Mouse (Mus musculus) heart, postnatal 0 days (tissue): ENCODE results near the gene Gdf1. TPM values are rescaled to one million over a fixed set of nuclear protein-coding genes. Genes with fewer than 3 reads are reported as not detected.

Experiments
- ATAC-seq: fragments of 200-750 bp; cut with Nextera tagmentation; 2 replicates; pipeline ENCODE4 v1.8.0; 2017; ENCODE audit warnings: low read depth, moderate number of reproducible peaks, moderate library complexity; ENCODE audit not compliant: insufficient read depth
- DNase-seq: peaks from one replicate; pipeline ENCODE4 v3.0.0-alpha.2; 2016; ENCODE audit warnings: low spot score
- H3K27ac ChIP-seq: fragments of 300-500 bp; sonication (generic); 2 replicates; pipeline ENCODE4 v1.5.1; 2014; ENCODE audit warnings: low read depth, mild to moderate bottlenecking
- H3K27me3 ChIP-seq: fragments of 300-500 bp; sonication (generic); 2 replicates; pipeline ENCODE4 v1.6.1; 2014; ENCODE audit warnings: low read length, mixed read lengths; ENCODE audit not compliant: control insufficient read depth, insufficient read depth
- H3K36me3 ChIP-seq: fragments of 300-500 bp; sonication (generic); replicated peaks from 2 replicates; pipeline ENCODE4 v1.6.1; 2014; ENCODE audit warnings: low read length, mixed read lengths; ENCODE audit not compliant: control insufficient read depth, insufficient read depth
- H3K4me1 ChIP-seq: fragments of 300-500 bp; sonication (generic); 2 replicates; pipeline ENCODE4 v1.6.1; 2014; ENCODE audit warnings: antibody characterized with exemption; ENCODE audit not compliant: control insufficient read depth, insufficient read depth
- H3K4me2 ChIP-seq: fragments of 300-500 bp; sonication (generic); 2 replicates; pipeline ENCODE4 v1.6.1; 2014; ENCODE audit warnings: low read depth, mild to moderate bottlenecking, low read length, moderate library complexity
- H3K4me3 ChIP-seq: fragments of 300-500 bp; sonication (generic); 2 replicates; pipeline ENCODE4 v1.5.1; 2014; ENCODE audit warnings: low read depth, low read length
- H3K9ac ChIP-seq: fragments of 300-500 bp; sonication (generic); replicated peaks from 2 replicates; pipeline ENCODE4 v1.6.1; 2014; ENCODE audit warnings: low read depth, low read length, mixed read lengths
- H3K9me3 ChIP-seq: fragments of 300-500 bp; sonication (generic); replicated peaks from 2 replicates; pipeline ENCODE4 v1.6.1; 2016; ENCODE audit warnings: low read length; ENCODE audit not compliant: control insufficient read depth
- CTCF ChIP-seq: IDR thresholded peaks from 2 replicates; pipeline ENCODE4 v1.5.1; 2016; ENCODE audit warnings: antibody characterized with exemption, control low read depth, low read depth
- EP300 ChIP-seq: IDR thresholded peaks from 2 replicates; pipeline ENCODE4 v1.6.1; 2016; ENCODE audit warnings: antibody characterized with exemption, low read depth
- WGBS: fragments of 180-500 bp; shearing (Covaris S2); extraction: QIAGEN DNeasy Blood & Tissue Kit; methylation state at CpG from one replicate; pipeline ENCODE4 v1.1.7; 2014; 5-methylcytosine and 5-hydroxymethylcytosine counted together
- polyA plus RNA-seq: library from polyadenylated mRNA; unstranded; fragments of >200 nt; fragmentation: Nextera tagmentation; extraction: Ambion mirVana; gene quantifications from 2 replicates; pipeline ENCODE4 v1.2.1, GENCODE M21; 2015
- total RNA-seq: library from RNA; depleted of rRNA; stranded (reverse); fragments of >200 nt; gene quantifications from 2 replicates; pipeline ENCODE4 v1.2.3, GENCODE M21; 2014; ENCODE audit warnings: low replicate concordance

Gdf1 gene
- total and polyA plus RNA-seq, 2 experiments from 2014 or later, result 0.20 TPM; not detected in 1

- Histone ChIP-seq H3K4me1 (no peaks in the 10 kb centered on the region), H3K27me3 (no peaks in the 10 kb centered on the region), H3K27ac (no peak overlapping the region), H3K4me3 (no peak overlapping the region), H3K9ac (no peak overlapping the region), H3K36me3 (no peaks in the 10 kb centered on the region), H3K4me2 (no peak overlapping the region), H3K9me3 (no peaks in the 10 kb centered on the region)
- TF ChIP-seq CTCF (peak; percentile 24), EP300 (no peak)
- DNase-seq (no peak), ATAC-seq (no peak)
- WGBS, result 88% methylated on average over 3 of the region's 3 CpGs
Measured at GRCm38 (mm10) chr8:70323716-70324115, 5.9 kb upstream of the Gdf1 start.

- peaks cover 12% of the 10 kb centered on the region; the same call in 1 of the 2 replicates for H3K36me3 ChIP-seq
- ATAC-seq, result no peak
- H3K4me1 ChIP-seq, result no peaks in the 10 kb centered on the region
- TF ChIP-seq EP300, result no peak
- no peak for TF ChIP-seq CTCF
- peaks cover 11% of the 10 kb centered on the region; the same call in 1 of the 2 replicates for H3K27me3 ChIP-seq
- H3K27ac ChIP-seq, result no peak overlapping the region
- H3K4me3 ChIP-seq, result no peak overlapping the region
- no peak for DNase-seq
- H3K9me3 ChIP-seq, result no peaks in the 10 kb centered on the region
- WGBS, result 86% methylated on average over 6 of the region's 6 CpGs
- H3K9ac ChIP-seq, result no peak overlapping the region
- H3K4me2 ChIP-seq, result no peak overlapping the region
Measured at GRCm38 (mm10) chr8:70327512-70327911, 2.1 kb upstream of the Gdf1 start.

GRCm38 (mm10) chr8:70329835-70330740, 471 bp downstream of the Gdf1 start:
- peak; percentile 14; the same call in 1 of the 2 replicates for ATAC-seq

GRCm38 (mm10) chr8:70330741-70331364, 1.2 kb downstream of the Gdf1 start:
- Histone ChIP-seq H3K4me2 (peak overlapping the region; percentile 8; the same call in 1 of the 2 replicates), H3K9ac (no peak overlapping the region)

More at GRCm38 (mm10) chr8:70329835-70330740, 471 bp downstream of the Gdf1 start:
- Histone ChIP-seq H3K9ac (no peak overlapping the region), H3K4me2 (peak overlapping the region; percentile 8; the same call in 1 of the 2 replicates), H3K36me3 (peaks cover 38% of the 10 kb centered on the region), H3K9me3 (no peaks in the 10 kb centered on the region), H3K27ac (no peak overlapping the region), H3K4me1 (no peaks in the 10 kb centered on the region), H3K27me3 (peaks cover 11% of the 10 kb centered on the region; the same call in 1 of the 2 replicates), H3K4me3 (no peak overlapping the region)
- WGBS, result 12% methylated on average over 45 of the region's 45 CpGs
- TF ChIP-seq EP300 (no peak), CTCF (no peak)
- no peak for DNase-seq

GRCm38 (mm10) chr8:70331526-70331925, 1.9 kb downstream of the Gdf1 start:
- ATAC-seq, result no peak
- no peak overlapping the region for H3K27ac ChIP-seq

More at GRCm38 (mm10) chr8:70330741-70331364, 1.2 kb downstream of the Gdf1 start:
- Histone ChIP-seq H3K27me3 (peaks cover 11% of the 10 kb centered on the region; the same call in 1 of the 2 replicates), H3K4me1 (no peaks in the 10 kb centered on the region), H3K36me3 (peaks cover 45% of the 10 kb centered on the region), H3K27ac (no peak overlapping the region), H3K4me3 (no peak overlapping the region), H3K9me3 (no peaks in the 10 kb centered on the region)
- DNase-seq (peak; percentile 57), ATAC-seq (peak; percentile 69)
- 45% methylated on average over 53 of the region's 53 CpGs for WGBS
- peak; percentile 33 for TF ChIP-seq CTCF
- TF ChIP-seq EP300, result no peak

More at GRCm38 (mm10) chr8:70331526-70331925, 1.9 kb downstream of the Gdf1 start:
- Histone ChIP-seq H3K4me1 (no peaks in the 10 kb centered on the region), H3K9me3 (no peaks in the 10 kb centered on the region), H3K4me3 (no peak overlapping the region), H3K27me3 (peaks cover 11% of the 10 kb centered on the region; the same call in 1 of the 2 replicates), H3K4me2 (no peak overlapping the region), H3K36me3 (peaks cover 52% of the 10 kb centered on the region), H3K9ac (no peak overlapping the region)
- 90% methylated on average over 19 of the region's 19 CpGs for WGBS
- no peak for TF ChIP-seq CTCF
- no peak for TF ChIP-seq EP300
- no peak for DNase-seq
